Mouse (Mus musculus) ovary, adult 10 weeks (tissue): Measurements from ENCODE around the gene Hunk. TPM values are rescaled to one million over a fixed set of nuclear protein-coding genes. Genes with fewer than 3 reads are reported as not detected.

Source experiments
- polyA plus RNA-seq: library from polyadenylated mRNA; stranded (reverse); fragments of 350-450 nt; fragmentation: Illumina TruSeq; extraction: RNeasy Lipid Tissue Mini Kit (QIAGEN cat#74804); gene quantifications from one replicate; pipeline ENCODE4 v1.2.3, GENCODE M21; 2014

The Hunk gene
- 2.9 TPM for polyA plus RNA-seq

GRCm38 (mm10) chr16:90385688-90386513 is at the start of gene Hunk:
Gene Hunk (plus strand): TSS chr16:90386013.

Other genes with a start within 250 kb of the Hunk start
- gene Tiam1, start 242.2 kb upstream of the Hunk start, polyA plus RNA-seq = 14.9 TPM
- 268 TPM for gene Sod1, start 165.3 kb upstream of the Hunk start, polyA plus RNA-seq
- 23.7 TPM for gene Scaf4, start 101.5 kb upstream of the Hunk start, polyA plus RNA-seq